Mouse (Mus musculus) brain, embryonic 18.5 days (tissue): ENCODE data around the gene Arhgap23.

Experiments used
- DNase-seq: peaks from one replicate; pipeline ENCODE4 v3.0.0-alpha.2; 2012; ENCODE audit warnings: low read depth, low spot score

The Arhgap23 gene

GRCm38 (mm10) chr11:97463166-97463565 lies 47.8 kb downstream of the Arhgap23 start:
- no peak for DNase-seq

GRCm38 (mm10) chr11:97463991-97464390 lies 48.7 kb downstream of the Arhgap23 start:
- DNase-seq: no peak

- no peak for DNase-seq
Observed at GRCm38 (mm10) chr11:97465957-97466356, 50.6 kb downstream of the Arhgap23 start.

GRCm38 (mm10) chr11:97466444-97467160 lies 51.3 kb downstream of the Arhgap23 start:
- DNase-seq: no peak

GRCm38 (mm10) chr11:97468639-97469287 lies 53.4 kb downstream of the Arhgap23 start:
- DNase-seq: peak; percentile 36

GRCm38 (mm10) chr11:97469828-97470227 lies 54.5 kb downstream of the Arhgap23 start:
- DNase-seq: no peak

GRCm38 (mm10) chr11:97471276-97471675 lies 55.9 kb downstream of the Arhgap23 start:
- no peak for DNase-seq

- DNase-seq: peak; percentile 49
Observed at GRCm38 (mm10) chr11:97476334-97477095, 61.2 kb downstream of the Arhgap23 start.

GRCm38 (mm10) chr11:97477431-97477830 lies 62.1 kb downstream of the Arhgap23 start:
- no peak for DNase-seq

GRCm38 (mm10) chr11:97478345-97478744 lies 63.0 kb downstream of the Arhgap23 start:
- DNase-seq: no peak

- DNase-seq: no peak
Observed at GRCm38 (mm10) chr11:97479085-97479484, 63.8 kb downstream of the Arhgap23 start.

- DNase-seq: no peak
Observed at GRCm38 (mm10) chr11:97479824-97480223, 64.5 kb downstream of the Arhgap23 start.

GRCm38 (mm10) chr11:97485661-97486060 lies 70.3 kb downstream of the Arhgap23 start:
- no peak for DNase-seq

GRCm38 (mm10) chr11:97487656-97488055 lies 72.3 kb downstream of the Arhgap23 start:
- no peak for DNase-seq

- no peak for DNase-seq
Observed at GRCm38 (mm10) chr11:97489589-97490324, 74.4 kb downstream of the Arhgap23 start.

GRCm38 (mm10) chr11:97491640-97492039 lies 76.3 kb downstream of the Arhgap23 start:
- DNase-seq: no peak

GRCm38 (mm10) chr11:97492836-97493235 lies 77.5 kb downstream of the Arhgap23 start:
- no peak for DNase-seq

- DNase-seq: no peak
Observed at GRCm38 (mm10) chr11:97497543-97497942, 82.2 kb downstream of the Arhgap23 start.

- no peak for DNase-seq
Observed at GRCm38 (mm10) chr11:97499865-97500719, 84.8 kb downstream of the Arhgap23 start, which contains the start of gene 4933428G20Rik. 4933428G20Rik (minus strand) TSS chr11:97500340.

GRCm38 (mm10) chr11:97500720-97501448 lies 85.6 kb downstream of the Arhgap23 start:
- DNase-seq: no peak
